Mouse (Mus musculus) heart, postnatal 0 days (tissue): Measurements from ENCODE around the gene Ccdc92b.

Experiments used
- CTCF ChIP-seq: IDR thresholded peaks from 2 replicates; pipeline ENCODE4 v1.5.1; 2016; ENCODE audit warnings: antibody characterized with exemption, control low read depth, low read depth
- EP300 ChIP-seq: IDR thresholded peaks from 2 replicates; pipeline ENCODE4 v1.6.1; 2016; ENCODE audit warnings: antibody characterized with exemption, low read depth

DNA sequence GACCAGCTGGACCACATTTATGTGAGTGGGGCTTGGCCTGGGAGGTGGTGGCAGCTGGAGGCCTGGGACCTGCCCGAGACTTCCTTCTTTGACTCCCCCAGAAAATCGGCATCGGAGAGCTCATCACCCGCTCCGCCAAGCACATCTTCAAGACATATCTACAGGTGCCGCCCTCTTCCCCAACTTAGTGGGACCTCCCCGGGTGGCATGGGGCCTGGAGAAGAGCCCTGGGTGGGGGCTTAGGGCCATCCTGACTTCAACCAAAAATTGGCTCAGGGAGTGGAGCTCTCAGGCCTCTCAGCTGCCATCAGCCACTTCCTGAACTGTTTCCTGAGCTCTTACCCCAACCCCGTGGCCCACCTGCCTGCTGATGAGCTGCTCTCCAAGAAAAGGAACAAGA, 45.5 kb downstream of the Ccdc92b start:
- TF ChIP-seq EP300 (no peak), CTCF (no peak)
